Mouse (Mus musculus): ENCODE results near the gene Sucnr1.

The Sucnr1 gene

DNA sequence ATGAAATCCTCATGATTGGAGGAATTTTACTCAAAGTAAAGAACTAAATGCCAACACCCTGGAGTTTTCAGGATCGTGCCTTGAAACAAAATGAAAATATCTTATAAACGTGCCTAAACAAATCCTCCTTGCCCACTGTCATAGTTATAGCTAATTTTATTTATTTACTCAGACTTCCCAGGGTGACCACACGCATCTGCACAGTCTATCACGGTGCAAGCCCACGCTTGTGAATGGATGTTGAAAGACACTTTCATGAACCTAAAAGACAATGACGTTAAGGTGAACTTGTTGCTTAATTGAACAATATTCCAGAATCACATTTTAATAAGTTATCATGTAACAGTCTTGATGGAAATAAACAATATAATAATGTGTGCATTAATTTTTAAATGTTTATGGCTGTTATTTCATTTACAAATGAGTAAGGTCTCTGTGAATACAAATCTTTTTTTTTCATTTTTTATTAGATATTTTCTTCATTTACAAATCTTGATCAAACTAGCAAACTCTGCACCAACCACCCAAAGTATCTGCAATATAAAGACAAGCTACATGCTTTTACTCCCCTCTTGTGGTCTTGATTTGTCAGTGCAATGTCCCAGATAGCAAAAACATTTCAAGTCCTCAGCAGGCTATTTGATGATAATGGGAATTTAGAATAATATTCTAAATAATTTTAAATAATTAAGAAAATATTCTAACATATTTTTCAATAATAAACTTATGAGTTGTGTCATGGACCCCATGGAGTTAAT lies 30.4 kb downstream of the Sucnr1 start:
- peak; percentile 26 for DNase-seq (ENCODE audit: low spot score)

DNA sequence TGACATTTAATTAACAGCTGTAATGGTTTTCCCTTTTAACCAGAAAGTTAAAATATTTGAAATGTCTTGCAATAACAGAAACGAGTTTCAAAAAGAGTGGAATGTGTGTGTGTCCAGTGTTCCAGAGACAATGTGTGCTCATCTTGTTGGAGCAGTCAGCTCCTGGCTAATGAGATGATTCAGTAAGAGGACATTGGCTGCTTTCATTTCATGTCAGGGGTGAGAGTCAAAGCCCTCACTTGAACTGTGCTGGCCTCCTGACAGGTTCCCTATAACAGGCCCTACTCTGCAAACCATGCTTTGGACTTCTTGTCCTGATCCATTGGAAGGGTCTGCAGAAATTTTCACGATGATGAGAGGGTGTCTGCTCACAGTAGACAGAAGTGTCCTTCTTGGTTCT lies 32.9 kb downstream of the Sucnr1 start:
- no peak for DNase-seq (ENCODE audit: low spot score)

- no peak for DNase-seq (ENCODE audit: low spot score)
These were observed 39.8 kb downstream of the Sucnr1 start for GRCm38 (mm10) chr3:60121449-60121848.

DNA sequence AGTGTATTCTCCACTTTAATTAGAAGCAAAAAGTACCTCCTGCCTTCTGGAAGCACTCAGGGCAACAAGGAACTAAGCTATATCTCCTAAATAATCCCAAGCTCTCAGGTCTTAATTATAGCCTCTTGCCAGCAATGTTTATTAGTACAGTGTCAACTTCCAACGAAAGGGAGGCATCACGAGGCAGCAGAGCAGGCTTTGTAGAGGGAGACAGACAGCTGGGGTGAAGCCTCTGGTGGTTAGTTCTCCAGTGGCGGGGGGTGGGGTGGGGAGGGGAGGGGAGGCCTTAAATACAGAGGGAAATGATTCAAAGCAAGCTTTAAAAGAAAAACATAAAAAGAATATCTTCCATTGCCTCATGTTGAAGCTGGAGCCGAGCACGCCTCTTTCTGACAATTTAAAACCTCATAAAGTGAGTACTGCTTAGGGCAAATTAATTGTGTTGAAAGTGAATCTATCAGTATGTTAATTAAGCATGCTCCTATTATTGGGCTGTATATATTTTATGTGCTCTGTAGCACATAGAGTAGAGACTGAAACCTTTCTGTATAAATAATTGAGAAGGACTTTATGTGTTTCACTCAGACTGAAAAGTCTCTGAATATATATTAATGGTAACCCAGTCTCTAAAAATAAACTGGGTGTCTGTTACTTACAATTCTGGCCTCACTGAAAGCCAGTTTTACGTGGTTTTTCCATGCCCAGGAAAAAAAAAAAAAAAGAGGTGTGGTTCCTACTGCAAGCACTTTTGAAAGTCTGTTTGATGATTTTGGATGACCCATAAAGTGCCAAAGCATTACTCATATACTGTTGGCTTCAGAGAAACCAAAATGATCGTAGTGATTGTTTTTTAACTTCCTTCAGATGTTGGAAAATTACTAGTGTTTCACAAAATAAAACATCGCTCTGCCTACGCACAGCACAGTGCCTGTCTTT lies 42.5 kb downstream of the Sucnr1 start:
- no peak for DNase-seq (ENCODE audit: low spot score)

DNA sequence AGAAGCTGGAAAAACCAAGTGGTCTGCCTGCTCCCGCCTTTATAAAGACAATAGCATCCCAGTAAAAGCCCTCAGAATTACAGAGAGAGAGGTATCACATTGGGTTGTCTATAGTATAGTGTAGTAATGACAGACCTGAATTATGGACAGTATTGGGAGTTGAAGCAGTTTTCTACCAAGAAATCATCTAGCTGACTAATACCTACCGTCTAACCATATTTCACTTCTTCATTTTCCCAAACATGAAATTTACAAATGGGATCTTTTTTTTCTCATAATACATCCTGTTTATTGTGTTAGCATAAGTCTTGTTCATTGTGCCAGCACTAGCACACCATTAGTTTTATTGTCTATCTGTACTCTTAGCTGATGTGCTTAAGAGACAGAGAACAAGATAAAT lies 44.9 kb downstream of the Sucnr1 start:
- no peak for DNase-seq (ENCODE audit: low spot score)

DNA sequence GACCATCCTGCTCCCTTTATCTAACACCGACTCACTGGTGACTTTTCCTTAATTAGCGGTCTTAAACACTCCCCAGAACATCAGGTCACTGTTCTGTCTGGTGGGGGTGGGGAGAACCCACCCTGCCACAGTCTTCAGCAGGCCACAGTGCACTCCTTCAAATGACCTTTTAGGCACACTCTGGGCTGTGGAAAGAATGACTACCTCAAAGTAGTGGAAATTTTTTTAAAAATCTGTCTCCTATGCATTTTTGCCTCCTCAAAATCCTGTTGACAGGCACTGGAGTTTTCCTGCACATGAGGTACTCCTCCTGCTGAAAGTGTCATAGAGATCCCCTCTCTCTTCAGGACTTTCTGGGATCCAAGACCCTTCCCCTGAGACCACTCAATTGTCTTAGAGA lies 46.6 kb downstream of the Sucnr1 start:
- no peak for DNase-seq (ENCODE audit: low spot score)

GRCm38 (mm10) chr3:60135801-60136200 lies 54.1 kb downstream of the Sucnr1 start:
- DNase-seq (ENCODE audit: low spot score), result no peak
